Mouse (Mus musculus): ENCODE measurements around the gene Osbpl9.

Osbpl9 gene

GRCm38 (mm10) chr4:109207524-109207923, 5.5 kb upstream of the Osbpl9 start:
- no peak for DNase-seq (ENCODE audit: low spot score in 2 of 2)

GRCm38 (mm10) chr4:109204416-109204815, 2.3 kb upstream of the Osbpl9 start:
- peak; percentile 21 to 33 for DNase-seq (ENCODE audit: low spot score in 2 of 2)

DNA sequence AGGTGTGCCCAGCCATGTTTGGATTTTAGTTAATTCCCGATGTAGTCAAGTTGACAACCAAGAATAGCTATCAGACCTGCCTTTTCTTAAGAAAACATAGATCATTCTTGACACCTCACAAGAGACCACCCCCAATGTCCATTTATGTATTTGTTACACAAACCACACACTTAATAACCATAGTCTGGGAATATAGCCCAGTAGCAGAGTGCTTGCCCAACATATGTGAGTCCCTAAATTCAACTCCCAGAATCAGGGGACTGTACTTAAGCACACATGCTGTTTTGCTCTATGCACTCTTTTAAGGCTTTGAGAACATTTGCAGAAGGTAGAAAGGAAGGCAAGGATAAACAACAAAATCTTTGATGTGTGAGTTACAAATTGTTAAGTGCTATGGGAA, 1.9 kb upstream of the Osbpl9 start:
- DNase-seq (ENCODE audit: low spot score in 2 of 2): no peak

- DNase-seq (ENCODE audit: low spot score in 2 of 2): no peak
Measured at GRCm38 (mm10) chr4:109199069-109199468, 3.0 kb downstream of the Osbpl9 start.

DNA sequence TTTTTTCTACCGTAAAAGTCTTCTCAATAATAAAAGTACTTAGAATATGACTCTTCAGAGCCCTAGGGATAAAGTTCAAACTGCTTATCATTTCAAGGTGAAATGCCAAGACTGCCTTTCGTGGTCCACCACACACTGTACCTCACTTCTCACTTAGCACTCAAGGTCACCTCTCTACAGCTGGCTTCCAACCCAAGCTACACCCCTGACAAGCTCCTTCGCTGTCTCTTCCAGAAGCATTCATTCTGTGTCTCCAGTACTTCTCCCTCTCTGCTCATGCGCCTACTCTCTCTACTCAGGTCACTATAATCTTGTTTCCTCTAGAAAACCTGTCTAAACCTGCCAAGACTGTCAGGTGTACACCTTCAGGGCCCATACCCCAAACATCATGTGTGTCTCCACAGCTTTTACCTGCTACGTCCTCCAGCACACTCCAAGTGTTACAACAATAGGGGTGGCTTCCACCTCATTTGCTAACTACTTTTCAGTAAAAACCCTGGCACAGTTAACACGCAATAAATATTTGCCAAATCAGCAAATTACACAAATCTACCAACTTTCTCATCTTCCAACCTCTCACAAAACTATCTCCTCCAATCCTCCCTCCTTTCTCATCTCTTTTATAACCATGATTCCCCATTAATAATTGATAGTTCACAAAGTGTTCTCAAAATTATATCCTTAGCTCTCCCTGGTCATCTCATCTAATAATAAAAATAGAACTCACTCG, 6.0 kb downstream of the Osbpl9 start:
- DNase-seq (ENCODE audit: low spot score in 2 of 2): no peak

DNA sequence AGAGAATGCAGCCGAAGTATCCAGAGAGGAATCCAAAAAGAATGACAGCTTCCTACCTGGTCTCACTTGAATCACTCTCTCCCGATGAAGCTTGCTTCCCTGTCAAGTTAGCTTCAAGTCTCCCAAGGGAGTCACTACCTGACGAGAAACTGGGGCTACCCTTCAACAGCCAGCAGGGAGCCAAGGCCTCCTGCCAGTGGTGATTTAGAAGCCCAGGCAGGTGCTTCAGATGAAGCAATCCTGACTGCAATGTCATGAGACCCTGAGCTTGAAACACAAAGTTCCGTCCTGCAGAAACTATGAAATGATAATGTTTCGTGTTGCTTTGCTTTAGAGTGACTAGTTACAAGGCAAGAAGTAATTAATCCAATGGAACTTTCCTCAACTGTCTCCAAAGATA, 8.2 kb downstream of the Osbpl9 start:
- DNase-seq (ENCODE audit: low spot score in 2 of 2): no peak

- no peak for DNase-seq (ENCODE audit: low spot score in 2 of 2)
Measured at GRCm38 (mm10) chr4:109191598-109191997, 10.5 kb downstream of the Osbpl9 start.

DNA sequence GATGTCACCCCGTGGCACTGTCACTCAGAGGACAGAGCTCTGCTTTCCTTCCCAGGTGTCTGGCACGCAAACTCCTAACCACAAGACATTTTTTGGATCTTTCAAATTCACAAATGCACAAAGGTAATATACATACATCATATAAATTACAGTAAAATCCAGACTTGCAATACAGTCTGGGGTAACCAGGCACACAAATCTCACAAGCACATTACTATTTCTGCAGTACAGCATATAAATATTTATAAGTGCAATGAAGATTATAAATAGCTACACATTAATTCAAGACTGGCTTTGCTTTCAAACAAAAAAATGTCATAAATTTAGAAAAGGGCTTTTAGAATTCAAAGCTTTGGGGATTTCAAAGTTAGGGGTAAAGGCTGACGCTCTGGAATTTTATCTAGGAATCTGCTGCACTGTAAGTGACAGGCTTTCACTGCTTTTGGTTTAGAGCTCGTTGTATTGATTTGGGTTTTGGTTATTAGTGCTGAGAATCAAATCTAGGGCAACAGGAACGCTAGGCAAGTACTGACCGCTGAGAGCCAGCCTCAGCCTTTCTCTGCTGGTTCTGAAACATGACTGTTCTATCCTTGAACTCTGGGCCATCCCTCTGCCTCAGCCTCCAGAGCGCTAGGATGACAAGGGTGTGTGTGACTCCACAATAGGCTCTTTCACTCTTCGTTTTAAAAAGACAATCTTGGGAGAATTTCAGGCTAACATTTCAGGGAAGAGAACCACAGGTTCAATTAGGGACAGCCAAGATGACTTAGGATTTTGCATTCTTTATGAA, 16.3 kb downstream of the Osbpl9 start:
- no peak for DNase-seq (ENCODE audit: low spot score in 2 of 2)

- no peak for DNase-seq (ENCODE audit: low spot score in 2 of 2)
Measured at GRCm38 (mm10) chr4:109175677-109176076, 26.4 kb downstream of the Osbpl9 start.

- peak; percentile 22 to 28 for DNase-seq (ENCODE audit: low spot score in 2 of 2)
Measured at GRCm38 (mm10) chr4:109173775-109174440, 28.2 kb downstream of the Osbpl9 start.

GRCm38 (mm10) chr4:109173369-109173768, 28.7 kb downstream of the Osbpl9 start:
- DNase-seq (ENCODE audit: low spot score in 2 of 2): no peak

DNA sequence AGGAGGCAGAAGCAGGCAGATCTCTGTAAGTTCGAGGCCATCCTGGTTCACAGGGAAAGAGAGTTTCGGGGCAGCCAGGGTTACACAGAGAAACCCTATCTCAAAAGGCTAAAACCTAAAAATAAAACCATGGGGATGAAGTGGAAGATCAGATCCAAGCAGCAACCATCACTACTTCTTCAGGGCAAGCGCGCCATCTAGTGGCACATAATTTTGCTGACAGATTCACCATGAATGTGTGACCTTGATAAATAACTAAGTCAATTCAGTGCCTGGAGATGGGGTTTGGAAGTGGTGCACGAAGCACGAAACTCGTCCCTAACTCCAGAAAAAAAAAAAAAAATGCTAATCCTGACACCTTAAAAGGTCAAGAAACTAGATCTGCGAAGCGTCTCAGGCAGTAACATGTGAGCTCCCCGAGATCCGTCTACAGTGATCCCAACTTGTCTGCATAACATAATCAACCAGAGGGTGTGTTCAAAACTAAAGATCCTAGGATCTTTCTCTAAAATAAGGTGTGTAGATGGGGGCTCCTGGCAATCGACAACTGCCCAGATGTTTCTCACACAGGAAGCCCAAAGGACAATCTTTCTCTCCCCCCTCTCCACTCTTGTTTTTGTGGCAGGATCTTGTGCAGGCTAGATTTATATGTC, 36.4 kb downstream of the Osbpl9 start:
- DNase-seq (ENCODE audit: low spot score in 2 of 2): peak; percentile 69 to 80

GRCm38 (mm10) chr4:109156481-109157261, 45.4 kb downstream of the Osbpl9 start:
- DNase-seq (ENCODE audit: low spot score in 2 of 2): peak; percentile 20 to 51

DNA sequence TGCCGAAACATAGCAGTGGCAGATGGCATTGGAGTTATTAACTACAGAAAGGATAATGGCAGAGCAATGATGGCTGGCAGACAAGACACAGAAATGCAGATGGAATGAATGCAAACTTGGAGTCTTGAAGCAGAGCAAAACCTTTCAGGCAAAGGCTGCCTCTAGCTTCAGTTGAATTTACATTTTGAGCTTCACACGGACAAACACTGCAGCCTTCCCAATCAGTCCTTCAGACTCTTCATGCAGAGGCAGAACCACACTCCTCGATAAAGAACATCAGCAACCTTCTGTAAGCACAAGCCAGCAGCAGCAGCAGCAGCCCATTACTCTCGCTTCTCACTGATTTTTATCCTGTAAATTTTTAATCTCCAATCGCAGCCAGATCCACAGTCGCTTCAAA, 46.0 kb downstream of the Osbpl9 start:
- DNase-seq (ENCODE audit: low spot score in 2 of 2): no peak

GRCm38 (mm10) chr4:109150214-109150613, 51.9 kb downstream of the Osbpl9 start:
- DNase-seq (ENCODE audit: low spot score in 2 of 2): no peak

DNA sequence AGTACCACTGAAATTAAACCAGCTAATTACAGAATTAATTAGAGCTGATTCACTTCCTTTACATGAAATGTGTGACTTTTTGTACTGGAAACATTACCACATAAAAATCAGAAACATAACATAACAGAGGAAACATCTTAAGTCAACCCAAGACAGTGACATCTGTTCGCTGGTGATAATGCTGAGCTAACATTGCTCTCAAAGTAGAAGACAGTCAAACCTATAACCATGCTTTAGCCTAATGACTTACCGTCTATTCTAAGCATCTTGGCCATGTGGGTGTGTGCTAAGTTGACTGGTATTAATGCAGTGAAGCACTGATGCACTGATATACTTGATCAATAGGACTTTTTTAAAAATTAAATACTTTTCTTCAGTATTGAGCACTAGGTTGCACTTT, 52.7 kb downstream of the Osbpl9 start:
- DNase-seq (ENCODE audit: low spot score in 2 of 2): no peak

GRCm38 (mm10) chr4:109147278-109148038, 54.6 kb downstream of the Osbpl9 start:
- peak; percentile 32 to 46 for DNase-seq (ENCODE audit: low spot score in 2 of 2)

GRCm38 (mm10) chr4:109143091-109143490, 59.0 kb downstream of the Osbpl9 start:
- no peak for DNase-seq (ENCODE audit: low spot score in 2 of 2)

DNA sequence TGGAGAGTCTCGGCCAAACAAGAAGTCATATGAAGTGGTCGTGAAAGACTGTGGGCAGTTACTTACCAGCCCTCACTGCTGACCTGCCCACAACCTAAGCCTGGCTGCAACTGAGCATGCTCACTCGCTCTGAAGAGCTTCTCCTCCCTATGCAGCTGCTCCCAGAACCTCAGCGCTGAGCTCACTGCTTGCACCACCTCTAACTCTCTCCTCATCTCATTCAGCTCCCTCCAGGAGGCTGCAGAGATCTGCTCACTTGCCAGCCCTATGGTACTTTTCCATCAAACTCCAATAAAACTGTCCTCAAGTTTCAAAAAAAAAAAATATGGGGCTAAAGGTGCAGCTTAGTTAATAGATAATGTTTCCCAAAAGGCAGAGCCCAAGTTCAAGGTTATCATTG, 63.5 kb downstream of the Osbpl9 start:
- DNase-seq (ENCODE audit: low spot score in 2 of 2): no peak

- no peak for DNase-seq (ENCODE audit: low spot score in 2 of 2)
Measured at GRCm38 (mm10) chr4:109136475-109137125, 65.5 kb downstream of the Osbpl9 start.
